Mouse (Mus musculus) thymus, postnatal 14 days (tissue): ENCODE data around the gene Tpgs1.

Source experiments
- DNase-seq: peaks from one replicate; pipeline ENCODE4 v3.0.0; 2021

Tpgs1 gene

DNA sequence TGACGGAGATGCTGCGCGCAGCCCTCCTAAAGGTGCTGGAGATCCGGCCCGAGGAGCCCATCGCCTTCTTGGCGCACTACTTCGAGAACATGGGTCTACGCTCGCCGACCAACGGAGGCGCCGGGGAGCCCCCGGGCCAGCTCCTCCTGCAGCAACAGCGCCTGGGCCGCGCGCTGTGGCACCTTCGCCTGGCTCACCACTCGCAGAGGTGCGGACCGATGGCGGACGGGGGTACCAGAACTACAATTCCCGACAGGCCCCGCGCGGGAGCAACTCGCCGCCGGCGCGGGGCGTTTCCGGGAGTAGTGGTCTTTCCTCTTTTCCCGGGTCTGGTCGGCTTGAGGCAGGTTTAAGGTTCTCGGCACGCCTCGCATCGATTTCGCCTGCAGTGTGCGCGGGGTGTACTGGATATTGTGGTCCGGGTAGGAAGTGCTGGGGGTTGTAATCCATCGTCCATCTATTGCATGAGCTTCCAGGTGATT lies 448 bp downstream of the Tpgs1 start:
- peak; percentile 86 for DNase-seq

DNA sequence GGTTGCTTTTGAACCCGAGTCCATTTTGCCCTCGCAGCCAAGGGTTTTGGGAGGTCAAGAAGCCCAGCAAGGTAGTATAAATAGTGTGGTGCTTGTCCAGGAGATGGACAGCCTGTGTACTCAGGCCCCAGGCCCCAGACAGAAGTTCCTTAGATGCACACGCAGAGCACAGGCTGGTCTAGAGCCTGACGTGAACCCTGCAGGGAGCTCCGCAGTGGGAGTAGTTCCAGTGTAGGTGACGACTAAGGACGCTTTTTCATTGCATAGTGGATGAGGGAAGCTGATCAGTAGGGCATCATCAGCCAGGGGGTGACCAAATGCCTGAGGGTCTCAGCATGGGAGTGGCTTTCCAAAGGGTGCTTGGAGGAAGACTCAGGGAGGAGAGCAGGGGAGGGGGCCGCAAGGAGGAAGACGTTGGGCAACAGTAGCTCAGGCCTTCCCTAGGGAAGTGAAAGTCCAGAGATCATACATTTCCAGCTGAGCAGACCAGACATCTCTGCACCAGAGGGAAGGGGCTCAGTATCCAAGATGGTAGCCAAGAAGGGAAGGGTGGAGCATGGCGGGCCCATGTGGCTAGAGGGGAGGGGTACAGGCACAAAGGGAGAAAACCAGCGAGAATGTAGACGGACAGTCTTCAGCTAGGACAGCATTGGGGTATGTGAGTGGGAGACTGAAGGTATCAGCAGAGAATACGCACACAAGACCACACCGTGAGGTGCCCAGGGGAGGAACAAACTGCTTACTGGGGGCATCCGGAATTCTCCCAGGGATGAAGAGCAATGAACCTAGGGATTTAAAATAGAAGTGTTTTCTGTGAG lies 1.1 kb downstream of the Tpgs1 start:
- no peak for DNase-seq

DNA sequence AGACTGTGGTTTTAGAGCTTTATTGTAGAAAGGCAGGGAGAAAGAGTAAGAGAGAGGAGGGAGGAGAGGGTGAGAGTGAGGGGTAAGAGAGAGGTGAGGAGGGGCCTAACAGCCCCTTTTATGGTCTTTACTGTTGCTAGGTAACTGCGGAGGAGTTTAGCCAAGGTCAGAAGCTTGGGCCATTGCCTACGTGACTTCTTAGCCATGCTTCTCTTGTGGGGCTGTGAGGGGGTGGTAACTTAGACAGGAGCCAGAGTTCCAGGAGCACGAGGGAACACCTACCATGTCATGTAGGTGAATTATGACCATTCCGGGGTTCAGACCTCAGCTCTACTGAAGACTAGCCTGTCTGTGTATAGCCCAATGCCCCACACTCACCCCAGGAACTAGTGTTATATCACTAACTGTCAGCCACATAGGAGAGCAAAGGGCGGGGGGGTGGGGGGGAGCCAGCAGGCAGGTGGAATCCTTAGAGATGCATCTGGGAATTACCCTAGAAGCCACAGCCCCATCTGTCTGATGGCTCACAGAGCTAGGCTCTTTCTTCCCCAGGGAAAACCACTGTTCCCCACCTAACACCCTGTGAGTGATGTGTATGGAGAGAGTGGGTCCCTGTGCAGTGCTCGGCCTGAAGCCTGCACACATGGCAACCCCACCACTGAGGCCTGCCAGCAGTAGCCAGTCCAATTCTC lies 2.4 kb downstream of the Tpgs1 start:
- DNase-seq: no peak

DNA sequence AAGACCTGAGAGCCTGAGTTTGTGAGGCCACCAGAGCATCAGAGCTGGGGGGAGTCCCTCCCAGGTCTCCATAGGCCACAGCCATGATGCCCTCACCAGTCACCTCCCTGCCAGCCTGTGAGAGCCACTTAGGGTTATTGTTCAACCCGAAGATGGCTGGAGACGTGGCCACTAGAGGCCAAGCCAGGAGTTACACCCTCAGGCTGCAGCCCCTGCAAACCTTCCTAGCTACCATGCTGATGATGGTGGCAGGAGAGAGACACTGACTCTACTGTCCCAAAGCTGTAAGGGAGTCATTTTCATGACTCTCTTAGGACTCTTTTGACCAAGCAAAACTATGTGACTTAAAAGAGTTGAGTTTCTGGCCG lies 2.9 kb downstream of the Tpgs1 start:
- DNase-seq: no peak

DNA sequence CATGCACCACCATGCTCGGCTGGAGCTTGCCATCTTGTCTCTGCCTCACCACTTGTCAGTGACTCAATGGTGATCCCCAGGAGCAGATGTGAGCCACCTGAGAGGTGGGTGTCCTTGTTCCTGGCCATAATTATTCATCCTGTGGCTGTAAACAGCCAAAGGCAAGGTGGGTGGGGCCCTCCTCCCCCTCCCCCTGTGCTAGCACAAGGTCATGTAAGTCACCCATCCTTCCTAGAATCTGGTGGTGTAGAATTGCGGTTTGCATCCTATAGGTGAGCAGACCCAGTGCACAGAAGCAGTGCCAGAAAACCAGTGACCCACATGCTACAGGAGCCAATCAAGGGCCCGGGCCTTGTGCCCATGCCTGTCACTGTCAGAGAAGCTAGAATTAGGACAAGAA lies 3.9 kb downstream of the Tpgs1 start:
- no peak for DNase-seq

DNA sequence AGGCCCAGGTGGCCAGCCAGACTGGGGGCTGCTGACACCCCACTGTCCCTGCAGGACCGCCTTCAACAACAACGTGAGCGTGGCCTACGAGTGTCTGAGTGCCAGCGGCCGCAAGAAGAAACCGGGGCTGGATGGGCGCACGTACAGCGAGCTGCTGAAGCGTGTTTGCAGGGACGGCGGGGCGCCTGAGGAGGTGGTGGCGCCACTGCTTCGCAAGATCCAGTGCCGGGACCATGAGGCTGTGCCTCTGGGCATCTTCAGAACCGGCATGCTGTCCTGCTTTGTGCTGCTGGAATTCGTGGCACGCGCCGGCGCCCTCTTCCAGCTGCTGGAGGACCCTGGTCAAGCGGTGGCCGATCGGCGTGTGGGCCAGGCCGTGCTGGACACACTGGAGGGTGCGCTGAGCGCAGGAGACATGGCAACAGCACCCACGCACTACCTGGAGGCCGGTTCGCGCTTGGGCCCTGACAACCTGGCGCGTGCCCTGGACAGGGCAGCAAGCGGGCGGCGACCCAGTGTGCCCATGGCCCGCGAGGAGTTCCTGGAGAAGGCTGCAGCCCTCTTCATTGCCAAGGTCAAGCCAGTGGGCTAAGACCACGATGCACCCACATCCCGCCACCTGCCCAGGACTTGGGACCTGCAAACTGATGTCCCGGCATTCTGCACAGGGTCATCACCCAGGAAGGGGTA lies 6.3 kb downstream of the Tpgs1 start:
- DNase-seq: no peak

DNA sequence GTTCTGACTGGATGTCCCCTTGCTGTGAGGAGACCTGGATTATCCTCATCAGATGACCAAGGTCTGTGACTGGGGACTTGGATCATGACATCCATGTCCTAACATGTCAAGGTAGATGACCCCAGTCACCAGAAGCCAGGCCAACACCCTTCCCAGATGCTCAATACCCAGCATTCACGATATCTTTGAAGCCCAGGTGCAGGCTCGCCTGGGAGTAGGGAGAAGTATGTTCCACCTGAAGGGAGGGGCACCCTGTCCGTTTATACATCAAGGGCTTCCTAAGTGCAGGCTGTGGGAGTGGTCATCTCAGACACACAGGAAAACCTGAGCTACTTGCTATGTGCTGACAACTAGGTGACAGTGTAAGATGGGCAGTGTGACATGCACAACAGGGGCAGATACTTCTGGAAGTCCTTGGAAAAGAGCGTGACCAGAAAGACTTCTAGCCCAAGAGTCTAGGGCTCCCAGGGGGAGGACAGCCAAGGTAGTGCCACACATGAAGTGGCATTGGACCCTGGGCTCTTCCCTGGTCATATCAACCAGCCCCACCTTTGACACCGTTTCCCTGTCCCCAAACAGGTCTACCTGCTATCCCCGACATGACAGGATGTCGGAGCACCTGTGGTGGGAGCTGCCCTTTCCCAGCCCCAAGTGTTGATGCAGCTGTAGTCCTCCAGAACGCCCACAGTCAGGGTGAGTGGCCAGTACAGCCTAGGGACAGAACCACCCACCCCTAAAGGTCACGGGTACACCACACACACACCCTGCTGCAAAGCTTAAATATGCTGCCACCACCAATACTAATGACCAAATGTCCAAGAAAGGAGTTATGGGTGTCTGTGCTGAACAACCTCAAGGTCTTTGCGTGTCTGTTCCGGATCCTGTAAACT lies 11.7 kb downstream of the Tpgs1 start:
- DNase-seq: peak; percentile 43

DNA sequence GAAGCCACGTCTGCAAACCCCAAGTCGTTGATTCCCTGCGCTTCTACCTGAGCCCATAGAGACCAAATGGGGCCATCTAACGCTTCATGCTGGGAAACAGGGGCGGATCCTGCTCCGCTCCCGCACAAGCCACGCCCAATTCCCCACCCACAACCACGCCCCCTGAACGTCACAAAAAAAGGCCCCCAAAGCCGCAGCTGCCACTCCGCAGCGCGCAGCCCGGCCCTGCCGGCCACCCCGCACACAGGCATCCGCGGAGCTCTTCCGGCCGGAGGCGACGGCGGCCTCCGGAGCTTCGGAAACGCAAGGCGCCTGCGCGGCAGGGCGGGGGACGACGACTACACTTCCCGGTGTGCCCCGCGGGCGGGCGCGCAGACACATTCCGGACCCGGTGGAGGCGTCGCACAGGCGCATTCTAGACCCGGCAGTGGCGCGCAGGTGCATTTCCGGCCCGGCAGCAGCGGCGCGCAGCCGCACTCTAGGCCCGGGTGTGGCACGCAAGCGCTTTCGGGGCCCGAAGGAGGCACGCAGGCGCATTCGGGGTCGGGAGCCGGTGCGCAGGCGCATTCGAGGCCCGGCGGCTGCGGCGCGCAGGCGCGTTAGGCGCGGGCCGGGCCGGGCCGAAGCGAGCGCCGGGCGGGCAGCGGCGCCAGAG lies 12.5 kb downstream of the Tpgs1 start, which contains the start of gene Cdc34:
Gene Cdc34 (plus strand): TSS at position 605 of the 655 bp plus-strand sequence.
- peak; percentile 99 for DNase-seq

DNA sequence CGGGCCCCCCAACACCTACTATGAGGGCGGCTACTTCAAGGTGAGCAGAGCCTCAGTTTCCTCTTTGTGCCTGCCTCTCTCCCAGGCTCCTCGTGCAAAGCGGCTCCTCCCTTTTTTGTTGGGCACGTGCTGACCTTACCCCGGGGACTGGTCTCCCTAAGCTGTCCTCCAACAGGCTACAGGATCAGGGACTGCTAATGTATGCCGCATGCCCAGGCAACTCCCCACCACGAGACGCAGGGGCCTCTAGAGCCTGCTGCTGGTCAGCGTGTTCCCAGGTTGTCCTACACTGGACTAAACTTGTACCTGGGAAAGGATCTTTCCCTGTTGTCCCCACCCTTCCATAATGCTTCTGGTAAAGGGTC lies 13.4 kb downstream of the Tpgs1 start:
- peak; percentile 48 for DNase-seq

DNA sequence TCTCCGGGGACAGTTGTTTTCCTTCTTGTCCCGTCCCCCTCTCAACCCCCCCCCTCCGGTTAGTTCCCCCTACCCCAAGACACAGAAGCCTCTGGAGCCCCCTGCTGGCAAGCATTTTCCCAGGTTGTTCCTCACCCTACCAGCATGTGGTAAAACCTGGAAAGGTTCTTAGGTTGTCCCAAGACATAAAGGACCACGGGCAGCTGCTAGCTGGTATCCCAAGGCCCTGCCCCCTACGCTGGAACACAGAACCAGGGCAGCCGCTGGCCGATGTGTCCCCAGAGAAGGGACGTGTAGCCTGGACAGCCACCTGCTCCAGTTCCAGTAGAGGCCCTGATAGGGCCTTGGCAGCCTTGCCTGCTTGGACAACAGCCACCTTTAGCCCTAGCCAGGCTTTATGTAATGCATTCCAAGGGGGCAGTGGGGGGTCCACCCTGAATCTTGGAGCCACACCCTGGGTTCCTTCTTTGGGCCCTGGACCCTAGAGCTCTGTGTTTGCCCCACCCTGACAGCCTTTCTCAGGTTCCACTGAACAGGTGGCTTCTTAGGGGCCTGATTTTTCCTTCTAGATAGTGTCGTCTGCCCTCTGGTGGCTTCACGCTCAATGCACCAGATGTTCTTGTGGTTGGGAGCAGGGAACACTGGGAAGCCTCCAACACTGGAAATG lies 13.9 kb downstream of the Tpgs1 start:
- peak; percentile 78 for DNase-seq

DNA sequence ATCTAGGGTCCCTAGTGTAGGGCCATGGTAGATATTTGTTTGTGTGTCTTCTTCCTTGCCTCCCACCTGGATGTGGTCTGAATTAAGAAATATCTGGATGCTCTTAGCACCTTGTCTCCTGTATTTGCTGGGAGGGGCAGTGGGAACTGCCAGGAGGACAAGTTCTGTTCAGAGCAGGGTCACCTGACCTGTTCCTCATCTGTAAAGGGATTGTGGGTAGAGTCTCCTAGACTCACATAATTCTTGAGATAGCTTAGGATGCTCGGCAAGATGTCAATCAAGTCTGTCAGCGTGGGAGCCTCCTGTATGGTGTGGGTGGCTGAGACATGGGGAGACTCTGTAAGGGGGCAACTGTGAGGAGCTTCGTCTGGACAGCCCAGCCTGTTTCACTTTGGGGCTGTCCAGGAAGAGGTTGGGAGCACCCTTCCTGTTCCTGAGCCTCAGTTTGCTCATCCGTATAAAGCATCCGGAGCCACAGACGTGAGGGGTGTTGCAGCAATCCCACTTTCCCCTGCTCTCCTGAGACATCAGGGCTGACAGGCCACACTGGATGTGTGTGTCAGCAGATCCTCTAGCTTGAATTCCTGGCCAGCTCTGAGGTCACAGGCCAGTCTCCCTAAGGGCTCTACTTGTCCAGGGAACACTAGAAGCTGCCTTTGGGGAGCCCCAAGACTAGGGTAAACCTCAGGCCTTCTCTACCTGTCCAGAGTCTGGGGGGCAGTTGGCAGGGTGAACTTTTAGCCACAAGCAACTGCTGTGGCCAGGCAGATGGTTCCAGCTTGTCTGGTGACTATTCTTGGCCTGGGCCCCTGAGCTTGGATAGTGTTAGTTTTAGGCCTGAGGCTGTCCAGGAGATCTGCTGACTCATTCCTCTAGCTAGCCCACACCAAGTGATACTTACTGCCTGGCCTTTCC lies 14.8 kb downstream of the Tpgs1 start:
- no peak for DNase-seq

DNA sequence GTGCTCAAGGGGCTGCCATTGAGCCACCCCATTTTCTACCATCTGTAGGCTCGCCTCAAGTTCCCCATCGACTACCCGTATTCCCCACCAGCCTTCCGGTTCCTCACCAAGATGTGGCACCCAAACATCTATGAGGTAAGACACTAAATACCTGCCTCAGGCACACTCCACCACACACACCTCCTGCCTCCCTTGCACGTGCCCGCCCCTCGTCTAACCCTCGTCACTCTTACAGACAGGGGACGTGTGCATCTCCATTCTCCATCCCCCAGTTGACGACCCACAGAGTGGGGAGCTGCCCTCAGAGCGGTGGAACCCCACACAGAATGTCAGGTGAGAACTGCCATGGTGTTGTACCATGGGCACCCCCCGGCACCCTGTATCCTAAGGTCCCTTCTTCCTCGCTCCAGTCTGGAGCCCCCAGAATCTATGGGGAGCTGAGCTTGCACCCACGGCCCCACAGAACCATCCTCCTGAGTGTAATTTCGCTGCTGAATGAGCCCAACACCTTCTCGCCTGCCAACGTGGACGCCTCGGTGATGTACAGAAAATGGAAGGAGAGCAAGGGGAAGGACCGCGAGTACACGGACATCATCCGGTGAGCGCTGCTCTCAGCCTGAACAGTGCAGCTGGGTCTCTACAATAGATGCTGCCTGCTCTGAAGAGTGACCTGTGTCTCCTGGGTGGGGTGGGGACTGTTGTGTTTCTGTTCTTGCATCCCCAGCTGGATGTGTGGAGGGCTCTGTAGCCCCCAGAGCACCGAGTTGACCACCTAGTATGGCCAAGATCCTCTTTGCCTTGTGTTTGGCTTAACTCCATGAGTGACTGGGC lies 15.8 kb downstream of the Tpgs1 start:
- no peak for DNase-seq

DNA sequence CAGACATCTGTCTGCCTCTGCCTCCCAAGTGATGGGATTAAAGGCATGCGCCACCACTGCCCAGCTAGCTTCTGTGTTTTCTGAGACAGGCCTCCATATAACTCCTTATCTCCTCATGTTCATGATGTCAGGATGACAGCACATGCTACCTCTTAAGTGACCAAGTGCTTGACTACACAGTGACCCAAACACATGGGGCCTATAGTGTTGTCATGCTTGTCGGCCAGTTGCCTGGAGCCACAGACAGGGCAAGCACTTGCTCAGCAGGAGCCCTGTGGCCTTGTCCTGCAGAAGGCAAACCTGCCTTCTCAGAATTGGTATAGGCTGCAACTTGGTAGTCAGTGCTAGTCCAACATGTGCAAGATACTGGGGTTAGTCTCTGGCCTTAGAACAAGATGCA lies 17.1 kb downstream of the Tpgs1 start:
- no peak for DNase-seq

DNA sequence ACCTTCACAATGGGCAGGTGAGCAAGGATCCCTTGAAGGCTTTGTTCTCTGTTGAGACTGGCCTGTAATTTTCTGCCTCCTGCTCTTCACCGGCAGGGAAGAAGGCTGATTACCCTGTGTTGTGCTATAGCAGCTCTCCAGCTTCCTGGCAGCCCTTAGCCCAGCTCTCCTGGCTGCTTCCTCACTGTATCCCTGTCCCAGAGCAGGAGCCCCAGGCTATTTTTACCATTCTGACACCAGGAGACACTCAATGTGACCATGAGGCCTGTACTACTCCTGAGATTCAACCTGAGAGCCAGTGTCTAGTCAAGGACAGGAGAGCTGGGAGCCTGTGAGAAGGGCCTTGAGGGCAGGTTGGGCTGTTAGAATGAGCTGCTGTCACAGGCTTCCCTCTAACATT lies 17.5 kb downstream of the Tpgs1 start:
- DNase-seq: no peak

DNA sequence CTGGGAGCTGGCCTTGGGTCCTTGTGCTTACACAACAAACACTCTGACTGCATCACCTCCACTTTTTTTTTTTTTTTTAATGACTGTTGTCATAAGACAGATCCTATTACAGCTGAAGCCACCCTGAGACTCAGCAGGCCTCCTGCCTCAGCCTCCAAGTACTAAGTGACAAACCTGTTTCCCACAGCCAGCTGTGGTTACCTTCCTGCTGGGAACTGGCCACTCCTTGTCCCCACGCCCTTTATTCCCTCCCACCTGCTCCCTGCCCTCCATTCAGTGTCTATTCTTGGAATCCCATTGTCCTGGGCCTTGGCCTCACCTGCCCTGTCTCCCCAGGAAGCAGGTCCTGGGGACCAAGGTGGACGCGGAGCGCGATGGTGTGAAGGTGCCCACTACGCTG lies 18.3 kb downstream of the Tpgs1 start:
- DNase-seq: no peak

DNA sequence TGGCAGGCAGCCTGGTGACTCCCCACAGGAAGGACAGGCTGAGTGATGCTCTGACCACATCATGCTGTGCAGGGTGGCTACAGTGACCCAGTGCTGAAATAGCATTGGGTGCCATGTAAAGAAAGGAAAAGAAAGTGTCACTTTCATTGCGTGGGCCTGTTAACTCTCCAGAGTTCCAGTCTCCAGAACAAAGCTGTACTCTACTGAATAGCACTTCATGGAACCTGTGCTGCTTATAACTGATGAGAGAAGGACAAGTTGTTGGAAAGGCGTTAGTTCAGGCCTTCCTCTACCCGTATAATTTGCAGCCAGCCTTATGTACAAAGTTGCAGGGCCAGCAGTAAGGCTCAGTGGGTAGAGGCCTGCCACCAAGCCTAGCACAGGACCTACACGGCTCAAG lies 19.6 kb downstream of the Tpgs1 start, which contains the start of gene Gzmm:
Gene Gzmm (plus strand): TSS at position 301 of the 400 bp plus-strand sequence.
- DNase-seq: no peak

DNA sequence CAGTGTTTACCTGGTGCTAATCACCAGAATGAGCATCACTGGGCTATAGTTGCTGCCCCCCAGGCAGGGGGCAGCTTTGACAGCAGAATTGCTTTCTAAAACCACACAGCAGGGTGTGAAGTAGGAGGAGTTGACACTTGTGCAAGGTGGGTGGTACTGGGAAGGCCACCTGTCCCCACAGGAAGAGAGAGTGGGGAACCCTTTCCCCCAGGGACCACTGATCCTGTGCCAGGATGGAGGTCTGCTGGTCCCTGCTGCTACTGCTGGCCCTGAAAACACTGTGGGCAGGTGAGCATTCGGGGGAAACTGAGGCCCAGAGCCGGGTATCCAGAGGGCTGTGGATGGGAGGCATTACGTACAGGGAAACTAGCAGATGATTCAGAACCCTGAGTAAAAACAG lies 20.0 kb downstream of the Tpgs1 start:
- DNase-seq: no peak

DNA sequence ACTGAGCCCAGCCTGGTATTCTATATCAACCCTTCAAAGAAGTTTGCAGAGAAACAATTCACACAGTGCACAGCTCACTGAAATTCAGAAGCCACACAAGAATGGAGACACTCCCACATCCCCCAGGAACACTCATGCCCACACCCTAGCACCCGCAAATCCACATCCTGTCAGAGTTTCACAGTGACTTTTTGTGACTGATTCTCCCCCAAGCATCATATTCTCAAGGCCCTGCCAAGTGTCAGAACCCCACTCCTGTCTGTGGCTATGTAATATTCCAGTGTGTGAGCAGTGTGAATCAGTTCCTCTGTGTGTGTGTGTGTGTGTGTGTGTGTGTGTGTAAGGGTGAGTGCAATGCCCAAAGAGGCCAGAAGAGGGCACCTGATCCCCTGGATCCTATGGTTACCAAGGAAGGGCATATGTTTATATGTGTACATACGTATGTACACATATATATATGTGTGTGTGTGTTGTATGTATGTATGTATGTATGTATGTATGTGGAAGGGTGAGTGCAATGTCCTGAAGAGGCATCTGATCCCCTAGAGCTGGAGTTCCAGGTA lies 22.9 kb downstream of the Tpgs1 start:
- no peak for DNase-seq
